Mouse (Mus musculus): ENCODE results near the gene Popdc2. TPM values are rescaled to one million over a fixed set of nuclear protein-coding genes. Genes with fewer than 3 reads are reported as not detected.

Popdc2 gene
- total RNA-seq, 2 experiments from 2014 or later, result 0.23 to 0.42 TPM

- no peak for DNase-seq (ENCODE audit: low spot score in 2 of 2)
Observed at GRCm38 (mm10) chr16:38400311-38400960, 38.4 kb downstream of the Popdc2 start.

DNA sequence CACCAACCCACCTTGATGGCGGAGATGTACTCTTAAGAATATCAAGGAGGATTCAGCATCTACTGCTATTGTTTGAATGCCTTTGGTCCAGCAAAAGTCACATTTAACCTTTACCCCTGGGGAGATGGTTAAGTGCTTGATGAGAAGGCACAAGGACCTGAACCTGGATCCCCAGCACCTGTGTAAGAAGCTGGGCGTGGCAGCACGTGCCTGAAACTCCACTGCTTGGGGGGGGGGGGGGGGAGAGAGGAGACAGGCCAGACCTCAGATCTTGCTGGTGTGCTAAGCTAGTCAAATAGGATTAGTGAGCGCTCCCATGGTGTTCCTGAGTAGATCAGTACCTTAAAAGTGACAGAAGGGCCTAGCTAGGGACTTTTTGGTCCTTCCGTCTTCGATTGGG, 39.5 kb downstream of the Popdc2 start:
- no peak for DNase-seq (ENCODE audit: low spot score in 2 of 2)

- DNase-seq (ENCODE audit: low spot score in 2 of 2), result no peak
Observed at GRCm38 (mm10) chr16:38403639-38404038, 41.6 kb downstream of the Popdc2 start.

DNA sequence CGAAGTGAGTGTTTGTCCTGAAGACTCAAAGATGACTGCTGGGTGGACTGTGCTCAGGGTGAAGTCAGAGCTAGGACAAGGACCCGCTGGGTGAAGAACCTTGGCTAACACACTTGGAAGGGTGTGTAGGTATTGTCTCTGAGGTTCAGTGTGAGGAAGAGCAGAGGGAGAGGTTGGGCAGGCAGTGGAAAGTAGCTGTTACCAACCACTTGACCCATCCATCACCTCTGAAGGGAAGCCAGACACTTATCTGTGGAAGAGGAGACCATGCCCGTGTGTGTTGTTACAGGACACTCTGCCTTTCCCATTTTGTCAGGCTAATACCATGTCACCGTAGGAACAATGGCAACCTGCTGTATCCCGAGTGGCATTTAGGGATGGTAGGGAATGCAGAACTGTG, 44.3 kb downstream of the Popdc2 start:
- no peak for DNase-seq (ENCODE audit: low spot score in 2 of 2)

DNA sequence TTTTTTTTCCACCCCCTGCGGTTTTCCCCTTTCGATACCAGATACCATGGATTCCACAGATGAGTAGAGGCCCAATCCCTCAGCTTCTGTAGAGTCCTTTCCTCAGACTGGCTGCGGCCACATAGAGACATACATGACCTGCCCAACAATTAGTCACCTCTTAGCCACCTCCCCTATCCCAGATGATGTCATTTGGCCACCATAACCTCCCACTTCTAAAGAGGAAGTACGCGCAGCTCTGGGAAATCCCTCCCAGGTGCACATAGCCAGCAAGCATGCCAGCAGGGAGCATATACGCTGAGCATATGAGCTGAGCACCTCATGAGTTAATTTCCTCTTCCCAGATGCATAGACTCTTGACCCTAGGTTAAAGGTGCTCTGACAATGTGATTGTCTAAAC, 44.7 kb downstream of the Popdc2 start:
- no peak for DNase-seq (ENCODE audit: low spot score in 2 of 2)

DNA sequence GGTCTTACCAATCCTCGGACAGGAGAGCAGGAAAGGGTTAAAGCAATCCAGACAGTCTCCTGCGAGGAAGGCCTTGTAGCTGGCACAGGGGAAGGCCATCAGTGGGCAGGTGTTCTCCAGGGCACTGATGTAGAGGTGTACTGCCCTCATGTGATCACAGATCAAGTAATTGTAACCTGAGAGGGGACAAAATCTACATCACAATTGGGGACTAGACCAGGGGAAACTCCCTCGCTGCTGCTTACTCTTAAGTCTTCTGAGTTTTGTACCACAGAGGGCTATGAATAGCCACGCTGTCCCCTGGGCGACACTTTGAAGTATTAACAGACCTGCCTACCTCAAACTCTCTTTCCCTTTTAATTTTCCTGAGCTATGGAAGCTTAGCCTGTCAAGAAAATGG, 45.6 kb downstream of the Popdc2 start:
- no peak for DNase-seq (ENCODE audit: low spot score in 2 of 2)

- DNase-seq (ENCODE audit: low spot score in 2 of 2), result no peak
Observed at GRCm38 (mm10) chr16:38408416-38408815, 46.4 kb downstream of the Popdc2 start.

DNA sequence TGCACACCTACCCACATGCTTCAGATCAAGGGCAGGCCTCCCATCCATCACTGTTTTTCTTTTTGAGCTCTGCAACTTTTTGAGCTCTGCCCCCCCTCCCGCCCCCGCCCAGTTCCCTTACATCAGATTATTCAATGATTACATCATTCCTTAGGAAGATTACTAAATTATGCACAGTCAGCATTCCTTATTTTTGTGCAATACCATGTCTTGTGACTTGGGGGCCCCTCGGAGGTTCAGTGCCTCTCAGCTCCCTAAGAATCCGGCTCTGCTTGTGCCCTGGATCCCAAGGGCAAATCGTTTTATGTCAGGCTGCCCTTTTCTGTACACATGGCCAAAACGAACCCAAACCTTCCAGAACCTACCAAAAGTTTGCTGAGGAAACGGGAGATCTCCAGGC, 52.9 kb downstream of the Popdc2 start:
- no peak for DNase-seq (ENCODE audit: low spot score in 2 of 2)

DNA sequence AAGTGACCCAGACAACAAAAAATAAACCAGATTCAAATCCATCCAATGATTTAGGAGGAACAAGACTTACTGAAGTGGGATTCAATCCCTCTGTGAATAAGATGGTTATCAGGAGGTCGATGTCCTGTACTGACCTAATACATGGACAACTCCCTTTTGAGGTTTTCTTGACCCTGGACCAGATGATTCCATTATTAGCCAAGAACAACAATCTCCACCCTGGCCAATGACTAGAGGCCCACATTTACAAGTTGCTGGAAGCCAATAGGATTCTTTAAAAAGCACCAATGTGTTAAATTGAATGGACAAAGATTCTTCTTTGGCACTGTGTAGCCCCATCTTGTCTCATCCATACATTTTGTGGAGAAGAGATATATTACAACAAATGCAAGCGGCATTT, 63.4 kb downstream of the Popdc2 start:
- DNase-seq (ENCODE audit: low spot score in 2 of 2), result no peak

GRCm38 (mm10) chr16:38425799-38426198, 63.8 kb downstream of the Popdc2 start:
- DNase-seq (ENCODE audit: low spot score in 2 of 2), result no peak

Other genes starting within 250 kb of the Popdc2 start
- gene Nr1i2, start 67.4 kb upstream of the Popdc2 start, total RNA-seq (2021), result not detected
- 1 to 10 TPM; 1.7 to 1.8 TPM for gene Maats1, start 20.1 kb upstream of the Popdc2 start, total RNA-seq (2021)
- 10 to 100 TPM; 66.5 to 94.2 TPM for gene Cox17, start 15.2 kb upstream of the Popdc2 start, total RNA-seq (2021)
- not detected for gene Gm21987, start 15.2 kb upstream of the Popdc2 start, total RNA-seq (2021)
- gene Pla1a, start 70.9 kb downstream of the Popdc2 start, total RNA-seq (2021), result under 1 TPM; 0.62 to 0.98 TPM
- gene Adprh, start 90.5 kb downstream of the Popdc2 start, total RNA-seq (2021), result 10 to 100 TPM; 60.5 to 62.9 TPM
- gene Cd80, start 93.4 kb downstream of the Popdc2 start, total RNA-seq (2021), result under 1 TPM; 0.18 to 0.42 TPM
- gene Timmdc1, start 160.5 kb downstream of the Popdc2 start, total RNA-seq (2021), result 10 to 100 TPM; 30.5 to 32.9 TPM
- 10 to 100 TPM; 39.4 to 44.2 TPM for gene Poglut1, start 188.0 kb downstream of the Popdc2 start, total RNA-seq (2021)
- gene Tmem39a, start 196.5 kb downstream of the Popdc2 start, total RNA-seq (2021), result 10 to 100 TPM; 24.3 to 25.3 TPM

Measured in layer of hippocampus, postnatal 10 days (tissue).